Mouse (Mus musculus) midbrain, postnatal 0 days (tissue): Measurements from ENCODE around the gene Plekhm2. TPM values are rescaled to one million over a fixed set of nuclear protein-coding genes. Genes with fewer than 3 reads are reported as not detected.

Source experiments
- ATAC-seq: fragments of 200-750 bp; cut with Nextera tagmentation; 2 replicates; pipeline ENCODE4 v1.8.0; 2017; ENCODE audit warnings: moderate number of reproducible peaks, mild to moderate bottlenecking, moderate TSS enrichment, moderate library complexity; ENCODE audit not compliant: low FRiP score
- DNase-seq: peaks from one replicate; pipeline ENCODE4 v3.0.0-alpha.2; 2015; ENCODE audit warnings: low spot score
- H3K27ac ChIP-seq: fragments of 300-500 bp; sonication (generic); 2 replicates; pipeline ENCODE4 v1.5.1; 2014; ENCODE audit warnings: low read depth, mild to moderate bottlenecking, low read length, mixed read lengths
- H3K27me3 ChIP-seq: fragments of 300-500 bp; sonication (generic); 2 replicates; pipeline ENCODE4 v1.6.1; 2014; ENCODE audit warnings: low read length, control low read depth, mixed read lengths; ENCODE audit not compliant: insufficient read depth
- H3K36me3 ChIP-seq: fragments of 300-500 bp; sonication (generic); 2 replicates; pipeline ENCODE4 v1.6.1; 2014; ENCODE audit warnings: low read length, control low read depth, mixed read lengths; ENCODE audit not compliant: insufficient read depth
- H3K4me1 ChIP-seq: fragments of 300-500 bp; sonication (generic); 2 replicates; pipeline ENCODE4 v1.6.1; 2014; ENCODE audit warnings: mild to moderate bottlenecking, control low read depth, antibody characterized with exemption, low read length, mixed read lengths; ENCODE audit not compliant: insufficient read depth
- H3K4me2 ChIP-seq: fragments of 300-500 bp; sonication (generic); 2 replicates; pipeline ENCODE4 v1.6.1; 2014; ENCODE audit warnings: low read depth, mild to moderate bottlenecking, low read length, mixed read lengths; ENCODE audit not compliant: poor library complexity, severe bottlenecking
- H3K4me3 ChIP-seq: fragments of 300-500 bp; sonication (generic); 2 replicates; pipeline ENCODE4 v1.5.1; 2014; ENCODE audit warnings: low read depth, mild to moderate bottlenecking, low read length, moderate library complexity
- H3K9ac ChIP-seq: fragments of 300-500 bp; sonication (generic); replicated peaks from 2 replicates; pipeline ENCODE4 v1.6.1; 2014; ENCODE audit warnings: mild to moderate bottlenecking, low read length, moderate library complexity, mixed read lengths; ENCODE audit not compliant: poor library complexity, severe bottlenecking
- H3K9me3 ChIP-seq: fragments of 300-500 bp; sonication (generic); 2 replicates; pipeline ENCODE4 v1.6.1; 2016; ENCODE audit warnings: low read length, control low read depth
- CTCF ChIP-seq: IDR thresholded peaks from 2 replicates; pipeline ENCODE4 v1.5.1; 2016; ENCODE audit warnings: antibody characterized with exemption, mild to moderate bottlenecking
- WGBS: fragments of 180-500 bp; shearing (Covaris S2); extraction: QIAGEN DNeasy Blood & Tissue Kit; methylation state at CpG from one replicate; pipeline ENCODE4 v1.1.7; 2014; 5-methylcytosine and 5-hydroxymethylcytosine counted together
- polyA plus RNA-seq: library from polyadenylated mRNA; unstranded; fragments of >200 nt; fragmentation: Nextera tagmentation; extraction: Ambion mirVana; gene quantifications from 2 replicates; pipeline ENCODE4 v1.2.1, GENCODE M21; 2015
- total RNA-seq: library from RNA; depleted of rRNA; stranded (reverse); fragments of >200 nt; gene quantifications from 2 replicates; pipeline ENCODE4 v1.2.3, GENCODE M21; 2014

Gene Plekhm2
- total and polyA plus RNA-seq, 2 experiments from 2014 or later, result 6.9 to 40.0 TPM

DNA sequence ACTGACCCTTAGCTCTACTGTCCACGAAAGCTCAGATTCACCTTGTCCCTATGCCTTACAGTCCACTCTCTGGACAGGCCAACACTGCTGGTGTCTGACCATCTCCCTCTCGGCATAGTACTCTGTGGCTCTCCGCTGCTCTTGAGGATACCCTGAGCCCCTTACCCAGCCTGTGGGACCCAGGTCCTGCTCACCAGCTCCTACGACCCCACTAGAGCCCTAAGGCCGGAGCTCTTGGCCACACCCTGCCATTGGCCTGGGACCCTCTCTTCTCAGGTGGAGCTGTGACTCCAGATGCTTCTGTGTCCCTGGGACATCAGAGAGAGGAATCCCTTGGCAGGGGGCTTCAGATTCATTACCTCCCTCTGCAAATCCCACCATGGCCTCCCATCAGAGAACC lies 59.3 kb downstream of the Plekhm2 start:
- H3K36me3 ChIP-seq, result no peaks in the 10 kb centered on the region
- no peak overlapping the region for H3K4me3 ChIP-seq
- 87% methylated on average over 5 of the region's 5 CpGs for WGBS
- no peak for DNase-seq
- no peak overlapping the region for H3K27ac ChIP-seq
- TF ChIP-seq CTCF, result no peak
- no peaks in the 10 kb centered on the region for H3K27me3 ChIP-seq
- ATAC-seq, result no peak
- H3K4me2 ChIP-seq, result no peak overlapping the region
- no peak overlapping the region for H3K9ac ChIP-seq
- H3K4me1 ChIP-seq, result no peaks in the 10 kb centered on the region
- H3K9me3 ChIP-seq, result no peaks in the 10 kb centered on the region

DNA sequence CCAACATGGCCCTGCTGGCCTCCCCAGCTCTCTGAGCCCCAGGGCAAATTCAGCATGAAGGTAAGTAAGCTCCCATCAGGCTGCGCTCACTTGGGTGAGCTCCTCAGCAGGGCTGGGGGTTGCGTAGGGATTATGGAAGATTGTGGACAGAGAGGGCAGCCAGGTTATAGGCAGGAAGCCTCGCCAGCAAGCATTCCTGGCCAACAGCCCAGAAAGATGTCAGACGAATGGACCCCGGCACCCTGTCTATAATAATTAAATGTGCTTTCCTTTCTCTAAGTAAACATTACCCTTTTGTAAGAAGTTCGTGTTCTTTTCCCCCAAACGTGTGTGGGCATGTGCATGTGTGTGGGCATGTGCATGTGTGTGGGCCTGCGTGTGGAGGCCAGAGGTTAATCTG lies 60.2 kb downstream of the Plekhm2 start:
- Histone ChIP-seq H3K4me2 (no peak overlapping the region), H3K27me3 (no peaks in the 10 kb centered on the region), H3K4me1 (no peaks in the 10 kb centered on the region), H3K36me3 (no peaks in the 10 kb centered on the region), H3K4me3 (no peak overlapping the region), H3K9me3 (no peaks in the 10 kb centered on the region), H3K9ac (no peak overlapping the region), H3K27ac (no peak overlapping the region)
- ATAC-seq, result no peak
- TF ChIP-seq CTCF, result no peak
- 61% methylated on average over 8 of the region's 8 CpGs for WGBS
- DNase-seq, result no peak

DNA sequence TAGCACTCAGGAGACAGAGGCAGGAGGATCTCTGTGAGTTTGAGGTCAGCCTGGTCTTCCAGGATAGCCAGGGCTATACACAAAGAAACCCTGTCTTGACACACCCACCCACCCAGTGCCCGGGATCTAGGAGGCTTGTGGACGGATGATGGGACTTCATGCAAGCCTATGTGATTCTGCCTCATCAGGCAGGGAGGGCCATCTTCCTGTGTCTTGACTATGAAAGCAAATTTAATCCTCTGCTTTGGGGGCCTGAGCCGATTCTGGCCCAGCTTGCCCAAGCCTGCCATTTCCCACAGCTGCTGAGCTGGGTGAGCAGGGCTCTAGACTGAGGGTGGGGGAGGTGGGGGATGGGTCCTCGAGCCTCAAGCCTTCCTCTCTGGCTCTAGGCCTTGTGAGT lies 60.8 kb downstream of the Plekhm2 start:
- Histone ChIP-seq H3K9me3 (no peaks in the 10 kb centered on the region), H3K27me3 (no peaks in the 10 kb centered on the region), H3K4me3 (no peak overlapping the region), H3K36me3 (no peaks in the 10 kb centered on the region), H3K9ac (no peak overlapping the region), H3K4me1 (0 out of 2 replicates have a peak, but pooled peaks cover 4% of the 10 kb centered on the region), H3K27ac (no peak overlapping the region), H3K4me2 (no peak overlapping the region)
- WGBS, result 74% methylated on average over 4 of the region's 4 CpGs
- DNase-seq (no peak), ATAC-seq (no peak)
- TF ChIP-seq CTCF, result no peak

DNA sequence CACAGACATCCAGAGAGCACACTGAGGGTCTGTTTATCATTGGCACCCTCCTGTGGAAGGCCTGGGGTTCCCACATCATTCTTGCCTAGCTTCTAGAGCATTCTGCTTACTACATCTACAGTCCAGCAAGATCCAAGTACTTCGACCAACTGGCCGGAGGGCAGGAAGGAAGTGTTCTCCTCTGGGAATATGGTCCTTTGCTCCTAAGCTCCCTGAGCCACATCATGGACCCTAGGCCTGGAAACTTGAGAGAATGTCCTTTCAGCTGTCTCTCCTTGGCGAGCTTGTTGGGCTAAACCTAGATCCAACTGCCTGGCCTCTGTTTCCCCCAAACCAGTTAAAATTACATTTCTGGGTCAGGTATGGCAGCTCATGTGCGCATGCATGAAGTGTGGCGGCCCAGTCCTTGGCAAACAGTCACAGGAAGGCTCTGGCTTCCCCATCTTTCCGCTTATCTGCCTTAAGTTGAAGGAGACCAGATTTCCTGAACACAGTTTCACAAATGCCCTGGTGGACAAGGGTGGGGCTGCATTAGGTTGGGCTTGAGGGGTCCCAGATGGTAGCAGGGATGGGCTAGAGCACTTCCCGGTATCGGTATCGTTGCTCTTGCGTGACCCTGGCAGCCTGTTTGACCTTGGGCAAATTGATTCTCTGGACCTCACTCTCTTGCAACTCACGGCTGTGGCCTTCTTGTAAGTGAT lies 62.0 kb downstream of the Plekhm2 start:
- no peaks in the 10 kb centered on the region for H3K27me3 ChIP-seq
- 84% methylated on average over 11 of the region's 11 CpGs for WGBS
- peaks cover 13% of the 10 kb centered on the region; the same call in 1 of the 2 replicates for H3K4me1 ChIP-seq
- H3K27ac ChIP-seq, result no peak overlapping the region
- H3K4me3 ChIP-seq, result no peak overlapping the region
- no peaks in the 10 kb centered on the region for H3K9me3 ChIP-seq
- no peak for ATAC-seq
- H3K9ac ChIP-seq, result no peak overlapping the region
- H3K4me2 ChIP-seq, result no peak overlapping the region
- no peak for TF ChIP-seq CTCF
- no peak for DNase-seq
- H3K36me3 ChIP-seq, result no peaks in the 10 kb centered on the region

DNA sequence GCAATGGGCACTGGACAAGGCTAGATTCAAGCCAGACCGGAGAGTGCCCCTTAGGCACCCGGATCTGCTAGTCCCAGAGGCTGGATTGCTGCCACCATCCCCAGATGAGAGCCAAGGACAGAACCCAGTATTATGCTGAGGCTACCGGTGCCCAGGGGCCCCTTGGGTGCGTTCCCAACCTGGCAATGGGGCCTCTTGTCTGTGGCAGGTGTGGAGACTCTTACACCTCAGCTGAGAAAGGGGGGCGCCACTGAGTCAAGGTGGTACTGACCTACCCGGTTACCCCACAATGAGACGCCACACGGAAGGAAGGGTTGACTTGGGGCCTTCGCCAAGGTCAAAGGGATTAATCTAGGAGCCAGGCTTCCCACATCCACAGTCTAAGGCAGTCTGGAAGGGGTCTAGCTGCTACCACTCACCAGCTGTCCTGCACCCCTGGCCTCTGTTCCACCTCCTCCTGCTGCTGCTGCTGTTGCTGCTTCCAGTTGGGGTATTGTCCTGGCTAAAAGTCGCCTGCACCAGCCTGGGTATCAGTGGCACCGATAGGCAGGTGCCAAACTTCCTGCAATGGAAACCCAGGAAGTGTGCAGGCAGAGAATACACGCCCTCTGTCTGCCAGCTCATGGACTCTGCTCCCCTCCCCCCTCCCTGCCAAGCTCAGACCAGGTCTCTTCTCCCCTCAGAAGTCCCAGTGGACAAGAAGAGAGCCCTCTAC lies 63.4 kb downstream of the Plekhm2 start:
- H3K27ac ChIP-seq, result no peak overlapping the region
- ATAC-seq (no peak), DNase-seq (no peak)
- H3K27me3 ChIP-seq, result no peaks in the 10 kb centered on the region
- H3K4me2 ChIP-seq, result no peak overlapping the region
- no peak overlapping the region for H3K4me3 ChIP-seq
- no peak for TF ChIP-seq CTCF
- H3K36me3 ChIP-seq, result no peaks in the 10 kb centered on the region
- 75% methylated on average over 12 of the region's 12 CpGs for WGBS
- no peak overlapping the region for H3K9ac ChIP-seq
- peaks cover 13% of the 10 kb centered on the region; the same call in 1 of the 2 replicates for H3K4me1 ChIP-seq
- no peaks in the 10 kb centered on the region for H3K9me3 ChIP-seq

DNA sequence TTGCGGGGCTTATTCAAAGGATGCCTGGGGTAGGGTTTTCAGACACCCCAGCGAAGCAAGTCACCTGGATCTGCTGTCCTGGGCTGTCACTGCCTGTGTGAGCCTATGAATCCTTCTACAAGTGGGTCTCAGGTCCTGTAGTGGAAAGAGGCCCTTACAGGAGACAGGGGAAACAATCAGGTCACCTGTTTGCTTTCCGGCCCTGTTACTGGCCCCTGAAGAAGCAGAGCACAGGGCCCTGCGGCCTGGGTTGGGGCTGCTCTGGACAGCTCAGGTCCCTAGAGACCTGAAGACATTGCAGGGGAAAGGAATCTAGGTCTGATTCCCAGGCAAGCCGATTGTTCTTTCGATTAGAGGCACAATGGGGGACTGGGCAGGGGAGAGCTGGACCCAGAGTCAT lies 64.3 kb downstream of the Plekhm2 start:
- Histone ChIP-seq H3K36me3 (no peaks in the 10 kb centered on the region), H3K9me3 (no peaks in the 10 kb centered on the region), H3K4me1 (peaks cover 13% of the 10 kb centered on the region; the same call in 1 of the 2 replicates), H3K27me3 (no peaks in the 10 kb centered on the region), H3K9ac (no peak overlapping the region), H3K27ac (no peak overlapping the region), H3K4me2 (peak overlapping the region; percentile 97), H3K4me3 (peak overlapping the region; percentile 61; the same call in 1 of the 2 replicates)
- DNase-seq, result no peak
- TF ChIP-seq CTCF, result no peak
- 25% methylated on average over 6 of the region's 6 CpGs for WGBS
- ATAC-seq, result peak; percentile 44
